Mouse (Mus musculus): ENCODE results near the gene Crygs. TPM values are rescaled to one million over a fixed set of nuclear protein-coding genes. Genes with fewer than 3 reads are reported as not detected.

Crygs gene
- polyA plus RNA-seq, 1 experiment from 2014 or later, result 0.84 TPM

DNA sequence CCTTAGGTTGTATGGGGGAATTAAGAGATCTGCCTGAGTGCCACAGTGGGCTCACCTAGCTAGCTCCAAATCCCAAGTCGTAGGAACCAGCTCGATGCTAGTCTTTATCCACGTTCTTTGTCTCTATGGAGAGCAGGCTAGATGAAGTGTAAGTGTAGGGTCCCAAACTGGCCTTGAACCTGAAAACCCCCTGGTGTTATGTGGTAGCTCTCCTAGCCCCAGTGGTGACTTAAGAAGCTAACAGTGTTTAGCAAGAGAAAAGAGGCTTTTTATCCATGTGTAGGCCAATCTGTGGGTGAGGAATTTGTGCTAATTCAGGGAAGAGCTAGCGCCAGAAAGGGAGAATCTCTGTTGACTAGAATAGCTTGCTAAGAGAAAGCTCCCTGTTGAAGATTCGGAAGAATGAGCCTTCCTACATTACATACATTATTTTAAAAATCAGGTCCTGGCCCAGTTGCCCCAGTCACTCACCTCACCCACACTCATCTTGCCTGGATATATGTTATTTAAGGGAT lies 35.8 kb downstream of the Crygs start:
- Histone ChIP-seq H3K4me3 (no peak overlapping the region), H3K27ac (no peak overlapping the region), H3K9me3 (no peaks in the 10 kb centered on the region), H3K36me3 (no peaks in the 10 kb centered on the region), H3K4me1 (replicated peaks) (no peaks in the 10 kb centered on the region), H3K27me3 (ENCODE audit: insufficient read depth, poor library complexity, severe bottlenecking) (no peaks in the 10 kb centered on the region)
- WGBS, result 67% methylated on average over 5 of the region's 5 CpGs
- no peak for DNase-seq (ENCODE audit: low spot score)

- Histone ChIP-seq H3K27me3 (ENCODE audit: insufficient read depth, poor library complexity, severe bottlenecking) (no peaks in the 10 kb centered on the region), H3K27ac (no peak overlapping the region), H3K9me3 (no peaks in the 10 kb centered on the region), H3K4me1 (replicated peaks) (no peaks in the 10 kb centered on the region), H3K36me3 (no peaks in the 10 kb centered on the region), H3K4me3 (no peak overlapping the region)
- DNase-seq (ENCODE audit: low spot score), result no peak
- 93% methylated on average over 8 of the region's 8 CpGs for WGBS
Measured at GRCm38 (mm10) chr16:22768661-22769060, 42.7 kb downstream of the Crygs start.

GRCm38 (mm10) chr16:22767405-22767804 lies 44.0 kb downstream of the Crygs start:
- Histone ChIP-seq H3K4me1 (replicated peaks) (no peaks in the 10 kb centered on the region), H3K36me3 (no peaks in the 10 kb centered on the region), H3K27me3 (ENCODE audit: insufficient read depth, poor library complexity, severe bottlenecking) (no peaks in the 10 kb centered on the region), H3K27ac (no peak overlapping the region), H3K4me3 (no peak overlapping the region), H3K9me3 (no peaks in the 10 kb centered on the region)
- no peak for DNase-seq (ENCODE audit: low spot score)
- 90% methylated on average over 3 of the region's 3 CpGs for WGBS

DNA sequence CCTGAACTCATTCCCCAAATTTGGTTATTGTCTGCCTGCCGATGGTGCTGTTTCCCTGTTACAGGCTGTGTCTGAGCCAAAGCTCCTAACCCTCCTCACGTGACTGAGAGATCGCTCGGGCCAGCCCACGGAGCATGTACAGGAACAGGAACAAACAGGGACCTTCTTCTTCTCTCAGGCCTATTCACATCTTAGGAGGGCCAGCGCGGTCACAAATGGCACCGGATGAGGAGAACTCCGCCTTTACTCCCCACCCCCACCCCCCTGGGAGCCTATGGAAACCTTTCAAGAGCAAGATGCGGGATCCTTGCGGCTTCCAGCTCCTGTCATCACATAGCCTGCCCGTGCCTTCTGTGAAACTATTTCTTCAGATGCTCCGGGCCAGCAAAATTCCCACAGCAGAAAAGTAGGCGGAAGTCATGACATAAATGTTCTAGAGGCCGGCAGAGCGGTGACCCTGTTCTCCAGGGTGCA lies 44.6 kb downstream of the Crygs start:
- peak; percentile 10 for DNase-seq (ENCODE audit: low spot score)
- Histone ChIP-seq H3K4me3 (no peak overlapping the region), H3K27ac (no peak overlapping the region), H3K36me3 (no peaks in the 10 kb centered on the region), H3K9me3 (no peaks in the 10 kb centered on the region), H3K4me1 (replicated peaks) (no peaks in the 10 kb centered on the region), H3K27me3 (ENCODE audit: insufficient read depth, poor library complexity, severe bottlenecking) (no peaks in the 10 kb centered on the region)
- 67% methylated on average over 16 of the region's 16 CpGs for WGBS

DNA sequence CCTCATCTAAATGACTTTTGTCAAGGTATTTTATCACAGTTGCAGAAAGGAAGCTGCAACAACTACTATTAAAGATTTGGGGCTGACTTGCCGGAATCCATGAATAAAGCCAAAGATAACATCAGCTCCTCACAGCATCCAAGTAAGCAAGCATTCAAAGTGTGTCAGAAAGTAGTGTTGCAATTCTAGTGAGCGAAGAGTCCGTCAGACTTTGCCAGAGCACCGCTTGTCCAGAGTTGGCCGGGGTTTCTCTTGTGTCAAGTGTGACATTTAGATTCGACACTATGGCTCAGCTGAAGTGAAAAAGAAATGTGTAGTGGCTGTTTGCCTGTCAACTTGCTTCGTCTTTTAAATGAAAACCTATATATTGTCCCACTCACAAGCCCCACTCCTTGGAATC lies 45.8 kb downstream of the Crygs start:
- Histone ChIP-seq H3K36me3 (no peaks in the 10 kb centered on the region), H3K27me3 (ENCODE audit: insufficient read depth, poor library complexity, severe bottlenecking) (no peaks in the 10 kb centered on the region), H3K4me3 (no peak overlapping the region), H3K27ac (no peak overlapping the region), H3K4me1 (replicated peaks) (no peaks in the 10 kb centered on the region), H3K9me3 (peaks cover 2% of the 10 kb centered on the region; the same call in 1 of the 2 replicates)
- 96% methylated on average over 7 of the region's 7 CpGs for WGBS
- DNase-seq (ENCODE audit: low spot score), result no peak

Other genes with a start within 250 kb of the Crygs start
- gene Dgkg, start 154.4 kb downstream of the Crygs start, polyA plus RNA-seq (2016; fragmentation: Nextera tagmentation; extraction: Ambion mirVana), result 0.14 and 0.20 TPM in 2 replicates
- 32.3 and 37.6 TPM in 2 replicates for gene Tbccd1, start 46.1 kb upstream of the Crygs start, polyA plus RNA-seq (2016; fragmentation: Nextera tagmentation; extraction: Ambion mirVana)
- 93.2 and 98.3 TPM in 2 replicates for gene Dnajb11, start 46.3 kb upstream of the Crygs start, polyA plus RNA-seq (2016; fragmentation: Nextera tagmentation; extraction: Ambion mirVana)
- gene Ahsg, start 79.7 kb upstream of the Crygs start, polyA plus RNA-seq (2016; fragmentation: Nextera tagmentation; extraction: Ambion mirVana), result 0.31 TPM in 1 of 2 replicates, not detected in the other
- gene Fetub, start 106.8 kb upstream of the Crygs start, polyA plus RNA-seq (2016; fragmentation: Nextera tagmentation; extraction: Ambion mirVana), result not detected in 2 replicates
- 0.15 TPM in 1 of 2 replicates, not detected in the other for gene Hrg, start 139.5 kb upstream of the Crygs start, polyA plus RNA-seq (2016; fragmentation: Nextera tagmentation; extraction: Ambion mirVana)
- gene Kng2, start 217.9 kb upstream of the Crygs start, polyA plus RNA-seq (2016; fragmentation: Nextera tagmentation; extraction: Ambion mirVana), result not detected in 2 replicates
- not detected in 2 replicates for gene Kng1, start 246.3 kb upstream of the Crygs start, polyA plus RNA-seq (2016; fragmentation: Nextera tagmentation; extraction: Ambion mirVana)

Measured in hindbrain, embryonic 10.5 days (tissue).